Mouse (Mus musculus) forebrain, embryonic 10.5 days (tissue): ENCODE data around the gene N4bp1. TPM values are rescaled to one million over a fixed set of nuclear protein-coding genes. Genes with fewer than 3 reads are reported as not detected.

Experiments used
- DNase-seq: peaks from one replicate; pipeline ENCODE4 v3.0.0-alpha.2; 2017; ENCODE audit warnings: low spot score; ENCODE audit errors: extremely low spot score
- H3K27ac ChIP-seq: fragments of 300-500 bp; sonication (generic); 2 replicates; pipeline ENCODE4 v1.5.1; 2016; ENCODE audit warnings: mild to moderate bottlenecking
- H3K27me3 ChIP-seq: fragments of 300-500 bp; sonication (generic); 2 replicates; pipeline ENCODE4 v1.6.1; 2016; ENCODE audit warnings: mild to moderate bottlenecking; ENCODE audit not compliant: poor library complexity, severe bottlenecking
- H3K36me3 ChIP-seq: fragments of 300-500 bp; sonication (generic); replicated peaks from 2 replicates; pipeline ENCODE4 v1.6.1; 2016; ENCODE audit warnings: mild to moderate bottlenecking, moderate library complexity
- H3K4me1 ChIP-seq: fragments of 300-500 bp; sonication (generic); 2 replicates; pipeline ENCODE4 v1.6.1; 2016
- H3K4me3 ChIP-seq: fragments of 300-500 bp; sonication (generic); 2 replicates; pipeline ENCODE4 v1.5.1; 2016; ENCODE audit warnings: mild to moderate bottlenecking, moderate library complexity
- H3K9me3 ChIP-seq: fragments of 300-500 bp; sonication (generic); 2 replicates; pipeline ENCODE4 v1.6.1; 2016; ENCODE audit warnings: mild to moderate bottlenecking, moderate library complexity
- WGBS: fragments of 180-500 bp; shearing (Covaris S2); methylation state at CpG from one replicate; pipeline ENCODE4 v1.1.7; 2016; 5-methylcytosine and 5-hydroxymethylcytosine counted together
- polyA plus RNA-seq: library from polyadenylated mRNA; unstranded; fragments of >200 nt; fragmentation: Nextera tagmentation; extraction: Ambion mirVana; gene quantifications from 2 replicates; pipeline ENCODE4 v1.2.1, GENCODE M21; 2016

Gene N4bp1
- polyA plus RNA-seq, 1 experiment from 2014 or later: 10.6 TPM

DNA sequence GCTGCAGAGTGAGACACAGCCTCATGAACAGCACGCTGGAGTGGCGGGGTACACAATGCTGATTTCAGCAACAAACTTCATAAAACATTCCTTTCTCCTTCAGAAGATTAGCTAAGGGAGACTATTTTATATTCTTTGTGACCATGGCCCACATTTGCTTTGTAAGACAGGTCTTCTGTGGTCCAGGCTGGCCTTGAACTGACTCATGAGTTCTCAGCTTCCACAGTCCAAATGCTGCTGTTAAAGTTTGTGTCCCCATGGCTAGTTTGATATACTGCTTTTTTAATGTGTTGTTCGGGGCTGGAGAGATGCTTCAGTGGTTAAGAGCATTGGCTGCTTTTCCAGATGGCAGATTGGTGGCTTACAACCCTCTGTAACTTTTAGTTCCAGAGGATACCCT, 17.0 kb downstream of the N4bp1 start:
- 0 out of 2 replicates have a peak, but pooled peaks cover 2% of the 10 kb centered on the region for H3K4me1 ChIP-seq
- no peak overlapping the region for H3K27ac ChIP-seq
- no peak overlapping the region for H3K4me3 ChIP-seq
- peaks cover 14% of the 10 kb centered on the region for H3K36me3 ChIP-seq
- H3K27me3 ChIP-seq: no peaks in the 10 kb centered on the region
- no peak for DNase-seq
- 90% methylated on average over 3 of the region's 3 CpGs for WGBS
- H3K9me3 ChIP-seq: no peaks in the 10 kb centered on the region

DNA sequence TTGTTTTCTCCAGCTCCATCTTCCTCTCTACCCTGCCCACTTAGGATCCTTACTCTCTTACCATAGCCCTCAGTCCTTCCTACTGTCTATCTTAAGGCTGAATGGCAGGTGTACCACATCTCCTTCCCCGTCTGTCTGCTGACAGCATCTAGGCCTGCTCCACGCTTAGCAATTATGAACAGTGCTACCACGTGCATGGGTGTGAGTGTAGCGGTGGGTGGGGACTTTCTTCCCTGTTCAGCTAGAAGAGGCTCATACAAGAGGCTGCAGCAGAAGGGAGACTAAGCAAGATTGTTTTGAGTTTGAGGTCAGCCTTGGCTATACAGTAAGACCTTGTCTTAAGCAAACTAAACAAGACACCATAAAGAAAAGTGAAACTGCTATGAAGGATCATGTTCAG, 20.3 kb downstream of the N4bp1 start:
- no peaks in the 10 kb centered on the region for H3K4me1 ChIP-seq
- H3K4me3 ChIP-seq: no peak overlapping the region
- no peak overlapping the region for H3K27ac ChIP-seq
- H3K9me3 ChIP-seq: no peaks in the 10 kb centered on the region
- peaks cover 22% of the 10 kb centered on the region for H3K36me3 ChIP-seq
- WGBS: 95% methylated on average over 4 of the region's 4 CpGs
- no peaks in the 10 kb centered on the region for H3K27me3 ChIP-seq
- no peak for DNase-seq

DNA sequence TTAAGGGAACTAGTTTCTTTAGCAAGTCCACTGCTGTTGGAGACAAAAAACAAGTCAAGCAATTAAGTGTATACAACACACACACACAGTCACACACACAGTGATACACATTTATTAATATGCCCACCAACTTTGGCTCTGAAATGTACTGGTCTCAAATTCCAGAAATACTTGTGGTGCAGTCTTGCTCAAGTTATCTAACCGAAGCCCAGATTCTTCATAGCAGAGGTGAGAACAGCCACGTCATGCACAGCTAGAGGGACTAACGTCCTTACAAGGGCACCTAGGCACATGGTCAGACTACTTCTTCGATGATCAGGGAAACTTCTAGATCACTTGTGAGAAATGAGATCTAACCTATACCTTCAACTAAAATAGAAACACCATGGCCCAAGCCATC, 22.2 kb downstream of the N4bp1 start:
- DNase-seq: no peak
- no peaks in the 10 kb centered on the region for H3K9me3 ChIP-seq
- WGBS: 93% methylated on average over 4 of the region's 4 CpGs

DNA sequence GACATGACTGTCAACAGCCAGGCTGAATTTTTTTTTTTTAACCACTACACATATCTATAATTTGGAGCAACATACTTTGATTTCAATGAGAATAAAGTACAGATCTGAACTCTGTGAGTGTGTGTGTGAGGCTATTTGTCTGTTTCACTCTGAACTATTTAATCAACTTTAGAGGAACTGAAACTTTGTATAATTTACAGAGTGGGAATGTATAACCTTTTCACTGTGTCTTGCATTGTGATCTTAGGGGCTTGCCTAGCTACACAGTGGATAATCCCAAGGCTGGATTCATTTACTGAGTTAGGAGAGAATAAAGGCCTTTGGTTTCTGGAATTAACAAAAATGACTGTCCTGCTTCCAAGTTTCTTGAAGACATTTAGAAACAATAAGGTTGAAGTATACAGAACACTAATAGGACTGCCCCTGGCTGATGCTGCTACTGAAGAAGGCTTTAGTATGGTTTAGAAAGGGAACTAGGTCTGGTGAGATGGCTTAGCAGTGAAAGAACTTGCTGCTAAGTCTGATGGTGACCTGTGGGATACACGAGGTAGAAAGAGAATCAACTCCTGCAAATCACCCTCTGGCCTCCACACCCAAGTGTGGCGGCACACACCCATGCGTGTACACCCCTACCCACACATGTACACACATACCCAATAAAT, 22.8 kb downstream of the N4bp1 start:
- Histone ChIP-seq H3K27ac (no peak overlapping the region), H3K9me3 (no peaks in the 10 kb centered on the region), H3K4me1 (no peaks in the 10 kb centered on the region), H3K27me3 (no peaks in the 10 kb centered on the region), H3K4me3 (no peak overlapping the region), H3K36me3 (peaks cover 44% of the 10 kb centered on the region)
- 87% methylated on average over 3 of the region's 3 CpGs for WGBS
- no peak for DNase-seq

More for the DNA sequence above, 22.2 kb downstream of the N4bp1 start:
- H3K4me1 ChIP-seq: no peaks in the 10 kb centered on the region
- peaks cover 39% of the 10 kb centered on the region for H3K36me3 ChIP-seq
- H3K27me3 ChIP-seq: no peaks in the 10 kb centered on the region
- H3K4me3 ChIP-seq: no peak overlapping the region
- H3K27ac ChIP-seq: no peak overlapping the region

DNA sequence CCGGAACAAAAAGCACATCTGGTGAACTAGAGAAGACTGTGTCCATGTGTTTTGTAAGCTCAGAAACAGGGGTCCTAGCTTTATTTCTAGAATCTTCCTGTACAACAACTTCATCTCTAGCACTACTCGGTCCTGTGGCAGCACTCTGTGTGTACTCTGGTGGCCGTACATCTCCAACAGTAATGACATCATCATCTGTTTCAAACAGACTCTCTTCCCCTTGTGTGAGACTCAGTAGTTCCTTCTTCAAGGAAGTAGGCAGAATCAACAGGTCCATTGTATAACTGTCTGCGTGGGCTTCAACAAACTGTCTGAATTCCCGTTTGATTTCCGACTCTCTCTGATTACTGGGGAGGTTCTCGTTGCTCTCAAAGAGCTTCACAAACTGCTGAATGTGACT, 23.5 kb downstream of the N4bp1 start:
- no peak for DNase-seq
- Histone ChIP-seq H3K27ac (no peak overlapping the region), H3K4me1 (no peaks in the 10 kb centered on the region), H3K27me3 (no peaks in the 10 kb centered on the region), H3K4me3 (no peak overlapping the region), H3K9me3 (no peaks in the 10 kb centered on the region), H3K36me3 (peaks cover 48% of the 10 kb centered on the region)
- whole genome bisulfite sequencing: 76% methylated on average over 7 of the region's 7 CpGs

DNA sequence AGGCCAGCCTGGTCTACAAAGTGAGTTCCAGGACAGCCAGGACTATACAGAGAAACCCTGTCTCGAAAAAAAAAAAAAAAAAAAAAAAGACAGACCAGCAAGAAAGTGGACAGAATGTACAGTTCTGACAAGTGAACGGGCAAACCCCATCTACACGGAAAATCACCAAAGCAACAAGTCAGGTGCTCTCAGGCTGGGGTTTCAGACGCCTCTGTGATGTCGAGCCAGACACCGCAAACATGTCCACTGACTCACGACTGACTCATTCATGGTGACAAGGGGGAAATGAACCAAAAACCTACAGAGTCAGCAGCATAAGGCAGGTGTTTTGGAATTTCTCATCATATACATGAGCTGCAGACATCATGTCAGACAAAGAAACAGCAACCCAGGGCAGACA, 28.8 kb downstream of the N4bp1 start:
- Histone ChIP-seq H3K27me3 (no peaks in the 10 kb centered on the region), H3K4me1 (peaks cover 38% of the 10 kb centered on the region), H3K4me3 (no peak overlapping the region), H3K27ac (no peak overlapping the region), H3K36me3 (peaks cover 70% of the 10 kb centered on the region), H3K9me3 (no peaks in the 10 kb centered on the region)
- no peak for DNase-seq
- WGBS: 96% methylated on average over 7 of the region's 7 CpGs

DNA sequence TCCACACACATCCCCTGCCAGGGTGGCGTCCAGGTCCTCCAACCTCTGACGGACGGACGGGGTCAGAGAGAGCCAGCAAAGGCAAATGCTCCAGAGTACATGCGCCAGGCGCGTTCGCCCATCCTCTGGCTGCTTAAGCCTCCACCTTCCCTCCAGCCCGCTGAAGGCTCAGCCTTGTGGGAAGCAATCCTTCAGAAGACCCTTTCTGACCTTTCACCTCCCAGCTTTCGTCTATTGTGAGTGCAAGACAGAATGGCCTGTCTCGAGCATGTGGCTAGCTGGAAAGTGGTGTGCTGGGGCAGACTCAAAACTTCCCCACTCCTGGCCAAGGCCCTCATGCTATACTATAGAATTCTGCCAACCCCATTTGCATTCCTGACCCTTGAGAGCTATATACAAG, 30.4 kb downstream of the N4bp1 start:
- Histone ChIP-seq H3K9me3 (no peaks in the 10 kb centered on the region), H3K27ac (peak overlapping the region; percentile 40; the same call in 1 of the 2 replicates), H3K27me3 (no peaks in the 10 kb centered on the region), H3K36me3 (peaks cover 70% of the 10 kb centered on the region), H3K4me3 (no peak overlapping the region), H3K4me1 (peaks cover 38% of the 10 kb centered on the region)
- no peak for DNase-seq
- 52% methylated on average over 11 of the region's 11 CpGs for WGBS

DNA sequence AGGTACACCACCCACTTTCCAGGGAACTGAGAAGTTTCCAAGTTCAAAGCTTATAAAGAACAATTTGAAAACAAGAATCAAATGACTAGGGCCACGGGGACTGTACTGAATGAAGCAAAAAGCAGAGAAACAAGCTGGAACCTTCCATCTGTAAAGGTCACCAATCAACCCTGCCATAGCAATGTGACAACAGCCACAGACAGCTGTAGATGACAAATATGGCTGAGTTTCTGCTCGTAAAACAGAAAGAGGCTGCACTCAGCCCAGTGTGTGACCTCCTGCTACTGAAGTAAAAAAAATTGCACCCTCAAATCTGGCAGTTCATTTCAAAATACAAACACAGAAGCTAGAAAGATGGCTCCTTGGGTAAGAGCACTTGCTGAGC, 31.1 kb downstream of the N4bp1 start:
- peaks cover 69% of the 10 kb centered on the region for H3K36me3 ChIP-seq
- no peak overlapping the region for H3K4me3 ChIP-seq
- no peaks in the 10 kb centered on the region for H3K9me3 ChIP-seq
- no peaks in the 10 kb centered on the region for H3K27me3 ChIP-seq
- WGBS: 79% methylated on average over 2 of the region's 2 CpGs
- no peak for DNase-seq
- H3K27ac ChIP-seq: peak overlapping the region; percentile 40
- H3K4me1 ChIP-seq: peaks cover 38% of the 10 kb centered on the region

DNA sequence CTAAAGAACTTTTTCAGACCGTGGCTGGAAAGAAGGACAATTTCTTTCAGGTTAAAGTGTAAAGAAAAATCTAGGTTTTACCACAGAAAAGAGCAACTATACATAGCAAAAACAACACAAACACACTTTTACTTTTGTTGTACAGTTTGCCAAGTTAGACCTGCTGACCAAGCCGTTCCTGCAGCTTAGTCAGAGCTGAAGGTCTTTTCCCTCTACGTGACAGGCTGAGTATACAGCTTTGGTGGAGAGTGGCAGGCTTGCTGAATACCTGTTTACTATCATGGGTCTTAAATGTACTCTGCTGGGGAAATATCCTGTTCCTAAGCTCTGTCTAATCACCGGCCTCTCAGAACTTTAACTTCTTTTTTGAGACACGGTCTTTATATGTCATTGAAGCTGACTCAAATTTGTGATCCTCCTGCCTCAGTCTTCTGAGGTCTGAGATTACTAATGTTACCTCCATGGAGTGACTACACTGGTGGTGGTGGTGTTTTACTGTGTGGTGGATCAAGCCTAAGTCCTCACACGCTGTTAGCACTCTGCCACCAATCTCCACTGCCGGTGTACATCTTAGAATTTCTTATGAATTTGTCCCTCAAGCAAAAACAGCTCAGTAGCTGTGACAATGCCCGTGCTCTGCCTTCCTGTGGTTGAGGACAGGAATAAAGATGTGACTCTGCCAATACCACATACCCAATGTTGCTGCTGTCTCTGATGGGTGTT, 31.6 kb downstream of the N4bp1 start:
- Histone ChIP-seq H3K27me3 (no peaks in the 10 kb centered on the region), H3K4me3 (no peak overlapping the region), H3K9me3 (no peaks in the 10 kb centered on the region), H3K36me3 (peaks cover 69% of the 10 kb centered on the region), H3K27ac (no peak overlapping the region), H3K4me1 (peaks cover 38% of the 10 kb centered on the region)
- WGBS: 90% methylated on average over 8 of the region's 8 CpGs
- no peak for DNase-seq

DNA sequence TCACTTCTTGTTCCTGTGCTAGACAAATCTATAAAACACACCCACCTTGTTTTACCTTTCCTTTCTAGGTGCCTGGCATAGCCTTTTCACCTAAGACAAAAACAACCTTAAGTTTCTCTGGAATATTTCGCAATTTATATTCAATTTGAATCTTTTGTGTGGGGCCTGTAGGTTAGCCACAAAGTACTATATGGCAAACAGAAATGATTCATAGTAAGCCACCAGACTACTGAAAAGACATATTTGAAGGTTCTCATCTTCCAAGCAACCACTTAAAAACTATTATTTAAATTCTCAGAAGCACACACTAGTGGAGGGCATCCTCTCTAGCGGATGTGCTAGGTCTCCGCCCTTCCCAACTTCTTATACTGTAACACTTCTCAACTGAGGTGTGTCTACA, 32.6 kb downstream of the N4bp1 start:
- peaks cover 71% of the 10 kb centered on the region for H3K36me3 ChIP-seq
- H3K4me1 ChIP-seq: peaks cover 38% of the 10 kb centered on the region
- 92% methylated on average over 3 of the region's 3 CpGs for WGBS
- H3K27me3 ChIP-seq: no peaks in the 10 kb centered on the region
- H3K27ac ChIP-seq: 0 out of 2 replicates have a peak overlapping the region, but pooled peaks have one; percentile 41
- no peak for DNase-seq
- H3K9me3 ChIP-seq: no peaks in the 10 kb centered on the region
- H3K4me3 ChIP-seq: no peak overlapping the region

DNA sequence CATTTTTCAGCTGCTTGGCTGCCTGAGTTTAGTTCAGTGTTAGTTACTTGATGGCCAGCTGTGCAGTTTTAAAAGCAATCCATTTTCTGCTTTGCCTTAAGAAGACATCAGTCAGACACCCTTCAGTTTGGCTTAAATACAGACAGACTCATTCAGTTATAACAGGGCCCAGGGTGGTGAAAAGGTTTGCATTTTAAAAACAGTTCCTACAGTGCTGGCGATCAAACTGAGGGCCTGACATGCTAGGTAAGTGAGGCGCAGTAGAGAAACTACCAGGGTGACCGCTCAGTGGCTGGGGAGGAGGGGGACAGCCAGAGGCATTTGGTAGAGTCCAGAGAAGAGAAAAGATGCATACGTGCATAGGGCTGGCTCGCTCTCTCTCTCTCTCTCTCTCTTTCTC, 36.2 kb downstream of the N4bp1 start:
- no peak overlapping the region for H3K4me3 ChIP-seq
- H3K27me3 ChIP-seq: no peaks in the 10 kb centered on the region
- H3K4me1 ChIP-seq: peaks cover 17% of the 10 kb centered on the region
- no peak for DNase-seq
- peaks cover 81% of the 10 kb centered on the region for H3K36me3 ChIP-seq
- H3K9me3 ChIP-seq: no peaks in the 10 kb centered on the region
- WGBS: 85% methylated on average over 5 of the region's 5 CpGs
- H3K27ac ChIP-seq: no peak overlapping the region

DNA sequence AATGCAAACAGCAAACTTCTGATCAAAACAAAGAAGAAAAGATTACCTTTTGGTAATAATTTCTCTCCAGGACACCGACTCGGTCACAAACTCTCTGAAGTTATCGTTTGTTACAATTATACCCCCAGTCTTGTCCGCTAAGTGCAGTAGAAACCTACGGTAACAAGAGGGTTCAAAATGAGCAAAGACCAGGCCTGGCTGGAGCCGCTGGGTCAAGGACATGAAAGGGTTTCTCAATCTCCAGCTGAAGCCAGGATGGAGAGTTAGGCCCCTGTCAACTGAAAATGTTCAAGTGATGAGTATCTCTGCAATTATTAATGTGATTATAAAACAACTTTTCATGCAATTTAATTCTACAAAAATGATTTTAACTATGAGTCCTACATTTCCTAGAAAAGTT, 36.7 kb downstream of the N4bp1 start:
- Histone ChIP-seq H3K27me3 (no peaks in the 10 kb centered on the region), H3K9me3 (no peaks in the 10 kb centered on the region), H3K4me3 (no peak overlapping the region), H3K27ac (no peak overlapping the region), H3K4me1 (peaks cover 16% of the 10 kb centered on the region), H3K36me3 (peaks cover 82% of the 10 kb centered on the region)
- WGBS: 88% methylated on average over 6 of the region's 6 CpGs
- DNase-seq: no peak

DNA sequence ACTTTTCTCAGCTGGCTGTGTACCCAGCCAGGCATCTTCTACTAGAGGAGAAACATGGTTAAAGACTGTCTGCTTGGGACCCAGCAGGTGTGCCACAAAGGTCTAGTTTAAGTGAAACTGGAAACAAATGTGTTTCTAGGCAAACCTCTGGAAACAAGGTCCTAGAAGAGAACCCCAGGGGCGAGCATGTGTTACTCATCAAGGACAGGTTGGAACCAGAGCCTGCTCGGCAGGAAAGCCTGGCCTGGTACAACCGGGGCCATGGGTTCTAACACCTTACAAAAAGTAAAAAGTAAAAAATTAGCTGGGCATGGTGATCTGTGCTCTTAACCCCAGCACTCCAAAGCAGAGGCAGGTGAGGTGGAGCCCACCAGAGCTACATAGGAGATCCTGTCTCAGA, 38.0 kb downstream of the N4bp1 start:
- no peaks in the 10 kb centered on the region for H3K27me3 ChIP-seq
- WGBS: 69% methylated on average over 3 of the region's 3 CpGs
- H3K4me1 ChIP-seq: peaks cover 8% of the 10 kb centered on the region
- no peak overlapping the region for H3K27ac ChIP-seq
- no peaks in the 10 kb centered on the region for H3K9me3 ChIP-seq
- no peak overlapping the region for H3K4me3 ChIP-seq
- DNase-seq: no peak
- peaks cover 93% of the 10 kb centered on the region for H3K36me3 ChIP-seq
